Mouse (Mus musculus): ENCODE data around the gene Zfp974.
"Not testable (repeated sequence)": the region's sequence is repeated elsewhere in the genome, so short reads cannot be mapped to it uniquely, and the experiment has no call there.

GRCm38 (mm10) chr7:27927041-27927440 lies 2.2 kb downstream of the Zfp974 start:
- TF ChIP-seq FLI1 (IDR thresholded peaks at IDR 0.05; ENCODE audit: low read length); GATA1 (IDR thresholded peaks at IDR 0.05; ENCODE audit: borderline replicate concordance, low read length): not testable (repeated sequence)
